Mouse (Mus musculus) megakaryocyte-erythroid progenitor cell, adult 5-6 weeks (primary cell): ENCODE results near the gene Lce3e. TPM values are rescaled to one million over a fixed set of nuclear protein-coding genes. Genes with fewer than 3 reads are reported as not detected.

ENCODE experiments used
- ATAC-seq: replicated peaks from 2 replicates; pipeline ENCODE4 v1.8.0; 2016; ENCODE audit warnings: mild to moderate bottlenecking, inconsistent platforms; ENCODE audit not compliant: severe bottlenecking, poor library complexity, low FRiP score, low TSS enrichment
- total RNA-seq, 2 experiments: library from RNA; stranded (forward) in 1 of 2; stranded (reverse) in 1 of 2; fragments of 200-1000, 215-1000 nt in 1 of 2; fragments of >200 nt in 1 of 2; fragmentation: Nextera tagmentation in 1 of 2; gene quantifications; 2 replicates each; pipeline ENCODE4 v1.2.3; 2014 to 2017

Gene Lce3e
- total RNA-seq (2014; fragmentation: Nextera tagmentation) (not detected in 2 replicates), total RNA-seq (2017) (not detected in 2 replicates)

GRCm38 (mm10) chr3:92966761-92967160, at the start of gene Lce3e:
Gene Lce3e, plus strand, starts transcription at chr3:92967061.
- no peak for ATAC-seq

- ATAC-seq = no peak
Measured at GRCm38 (mm10) chr3:92920364-92920763, 46.5 kb upstream of the Lce3e start.

- no peak for ATAC-seq
Measured at GRCm38 (mm10) chr3:92926130-92926529, 40.7 kb upstream of the Lce3e start, which contains the start of gene Lce3a. Gene Lce3a, minus strand, starts transcription at chr3:92926230.

- ATAC-seq = no peak
Measured at GRCm38 (mm10) chr3:92932679-92933078, 34.2 kb upstream of the Lce3e start, which contains the start of gene Lce3b. Gene Lce3b, plus strand, starts transcription at chr3:92932979.

- ATAC-seq = no peak
Measured at GRCm38 (mm10) chr3:92944186-92944585, 22.7 kb upstream of the Lce3e start, which contains the start of gene Lce3c. Gene Lce3c, plus strand, starts transcription at chr3:92944486.

- ATAC-seq = no peak
Measured at GRCm38 (mm10) chr3:92957090-92957489, 9.8 kb upstream of the Lce3e start, which contains the start of gene Lce3d. Gene Lce3d, plus strand, starts transcription at chr3:92957390.

GRCm38 (mm10) chr3:92978484-92978883, 11.6 kb downstream of the Lce3e start:
- no peak for ATAC-seq

GRCm38 (mm10) chr3:92991926-92992325, 25.1 kb downstream of the Lce3e start, which contains the start of gene Lce3f:
Gene Lce3f, plus strand, starts transcription at chr3:92992226.
- no peak for ATAC-seq

- peak; percentile 99 for ATAC-seq
Measured at GRCm38 (mm10) chr3:92998691-92999090, 31.8 kb downstream of the Lce3e start.

- ATAC-seq = no peak
Measured at GRCm38 (mm10) chr3:93000621-93001020, 33.8 kb downstream of the Lce3e start.

GRCm38 (mm10) chr3:93002843-93003242, 36.0 kb downstream of the Lce3e start:
- ATAC-seq = no peak

GRCm38 (mm10) chr3:93014378-93014801, 47.5 kb downstream of the Lce3e start:
- ATAC-seq = no peak

- no peak for ATAC-seq
Measured at GRCm38 (mm10) chr3:93014871-93015270, 48.0 kb downstream of the Lce3e start.

GRCm38 (mm10) chr3:93015460-93016104, 48.7 kb downstream of the Lce3e start, which contains the start of gene Crct1:
Gene Crct1, minus strand, starts transcription at chr3:93015687.
- ATAC-seq = no peak

Other genes starting within 250 kb of the Lce3e start
- not detected in 2 replicates for gene Lce1f, start 246.7 kb upstream of the Lce3e start, total RNA-seq (2014; fragmentation: Nextera tagmentation)
- not detected in 2 replicates for gene Lce1f, start 246.7 kb upstream of the Lce3e start, total RNA-seq (2017)
- not detected in 2 replicates for gene Gm38119, start 228.0 kb upstream of the Lce3e start, total RNA-seq (2014; fragmentation: Nextera tagmentation)
- not detected in 2 replicates for gene Gm38119, start 228.0 kb upstream of the Lce3e start, total RNA-seq (2017)
- not detected in 2 replicates for gene Lce1g, start 214.7 kb upstream of the Lce3e start, total RNA-seq (2014; fragmentation: Nextera tagmentation)
- gene Lce1g, start 214.7 kb upstream of the Lce3e start, total RNA-seq (2017) = not detected in 2 replicates
- gene Lce1h, start 202.0 kb upstream of the Lce3e start, total RNA-seq (2014; fragmentation: Nextera tagmentation) = not detected in 2 replicates
- gene Lce1h, start 202.0 kb upstream of the Lce3e start, total RNA-seq (2017) = not detected in 2 replicates
- gene Lce1i, start 188.2 kb upstream of the Lce3e start, total RNA-seq (2014; fragmentation: Nextera tagmentation) = not detected in 2 replicates
- not detected in 2 replicates for gene Lce1i, start 188.2 kb upstream of the Lce3e start, total RNA-seq (2017)
- gene Lce1j, start 176.5 kb upstream of the Lce3e start, total RNA-seq (2014; fragmentation: Nextera tagmentation) = not detected in 2 replicates
- gene Lce1j, start 176.5 kb upstream of the Lce3e start, total RNA-seq (2017) = not detected in 2 replicates
- not detected in 2 replicates for gene Lce1k, start 159.2 kb upstream of the Lce3e start, total RNA-seq (2014; fragmentation: Nextera tagmentation)
- gene Lce1k, start 159.2 kb upstream of the Lce3e start, total RNA-seq (2017) = not detected in 2 replicates
- not detected in 2 replicates for gene Kprp, start 139.8 kb upstream of the Lce3e start, total RNA-seq (2014; fragmentation: Nextera tagmentation)
- gene Kprp, start 139.8 kb upstream of the Lce3e start, total RNA-seq (2017) = not detected in 2 replicates
- gene Lce1l, start 115.8 kb upstream of the Lce3e start, total RNA-seq (2014; fragmentation: Nextera tagmentation) = not detected in 2 replicates
- gene Lce1l, start 115.8 kb upstream of the Lce3e start, total RNA-seq (2017) = not detected in 2 replicates
- gene 2310050C09Rik, start 96.8 kb upstream of the Lce3e start, total RNA-seq (2014; fragmentation: Nextera tagmentation) = not detected in 2 replicates
- not detected in 2 replicates for gene 2310050C09Rik, start 96.8 kb upstream of the Lce3e start, total RNA-seq (2017)
- not detected in 2 replicates for gene Lce3a, start 40.8 kb upstream of the Lce3e start, total RNA-seq (2014; fragmentation: Nextera tagmentation)
- not detected in 2 replicates for gene Lce3a, start 40.8 kb upstream of the Lce3e start, total RNA-seq (2017)
- gene Lce3b, start 34.1 kb upstream of the Lce3e start, total RNA-seq (2014; fragmentation: Nextera tagmentation) = not detected in 2 replicates
- not detected in 2 replicates for gene Lce3b, start 34.1 kb upstream of the Lce3e start, total RNA-seq (2017)
- not detected in 2 replicates for gene Lce3c, start 22.6 kb upstream of the Lce3e start, total RNA-seq (2014; fragmentation: Nextera tagmentation)
- not detected in 2 replicates for gene Lce3c, start 22.6 kb upstream of the Lce3e start, total RNA-seq (2017)
- gene Lce3d, start 9.7 kb upstream of the Lce3e start, total RNA-seq (2014; fragmentation: Nextera tagmentation) = not detected in 2 replicates
- not detected in 2 replicates for gene Lce3d, start 9.7 kb upstream of the Lce3e start, total RNA-seq (2017)
- not detected in 2 replicates for gene Lce3f, start 25.2 kb downstream of the Lce3e start, total RNA-seq (2014; fragmentation: Nextera tagmentation)
- not detected in 2 replicates for gene Lce3f, start 25.2 kb downstream of the Lce3e start, total RNA-seq (2017)
- not detected in 2 replicates for gene Crct1, start 48.6 kb downstream of the Lce3e start, total RNA-seq (2014; fragmentation: Nextera tagmentation)
- not detected in 2 replicates for gene Crct1, start 48.6 kb downstream of the Lce3e start, total RNA-seq (2017)
- gene Lce1m, start 52.0 kb downstream of the Lce3e start, total RNA-seq (2014; fragmentation: Nextera tagmentation) = not detected in 2 replicates
- not detected in 2 replicates for gene Lce1m, start 52.0 kb downstream of the Lce3e start, total RNA-seq (2017)
- gene Gm4858, start 101.8 kb downstream of the Lce3e start, total RNA-seq (2014; fragmentation: Nextera tagmentation) = not detected in 2 replicates
- not detected in 2 replicates for gene Gm4858, start 101.8 kb downstream of the Lce3e start, total RNA-seq (2017)
- gene Crnn, start 177.7 kb downstream of the Lce3e start, total RNA-seq (2014; fragmentation: Nextera tagmentation) = not detected in 2 replicates
- not detected in 2 replicates for gene Crnn, start 177.7 kb downstream of the Lce3e start, total RNA-seq (2017)
- gene Flg2, start 230.2 kb downstream of the Lce3e start, total RNA-seq (2014; fragmentation: Nextera tagmentation) = not detected in 2 replicates
- not detected in 2 replicates for gene Flg2, start 230.2 kb downstream of the Lce3e start, total RNA-seq (2017)